Mouse (Mus musculus): Measurements from ENCODE around the gene Tmem132b.

The Tmem132b gene

GRCm38 (mm10) chr5:125683491-125683890 lies 151.9 kb downstream of the Tmem132b start:
- DNase-seq, result no peak

DNA sequence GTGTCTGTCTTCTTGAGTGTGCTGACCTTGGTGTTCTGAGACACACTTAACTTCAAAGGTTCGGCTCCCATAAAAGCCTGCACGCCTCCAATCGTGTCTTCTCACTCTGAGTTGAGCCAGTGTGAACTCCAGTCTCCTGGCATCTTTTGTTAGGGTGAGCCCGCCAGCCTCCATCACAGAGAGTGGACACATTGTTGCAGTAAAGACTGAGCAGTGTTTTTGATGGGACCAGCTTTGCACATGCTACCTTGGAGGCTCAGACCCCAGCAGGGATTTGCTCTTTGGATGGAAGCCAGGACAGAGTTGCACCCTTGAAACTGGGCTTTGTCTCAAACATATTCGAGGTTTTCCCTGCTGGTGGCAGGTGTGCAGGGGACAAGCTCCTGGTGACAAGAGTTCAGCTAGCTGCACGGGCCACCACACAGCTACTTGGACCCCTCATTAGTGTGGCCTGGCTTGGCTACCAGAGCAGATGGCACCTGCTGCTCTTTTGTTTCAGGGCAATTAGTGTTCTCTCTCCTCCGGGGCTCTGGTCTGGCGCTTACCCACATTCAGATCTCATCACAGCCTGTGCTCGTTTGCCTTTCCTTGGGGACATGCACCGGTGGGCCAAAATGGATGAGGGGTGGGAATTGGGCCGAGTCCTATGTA lies 154.2 kb downstream of the Tmem132b start:
- no peak for DNase-seq

DNA sequence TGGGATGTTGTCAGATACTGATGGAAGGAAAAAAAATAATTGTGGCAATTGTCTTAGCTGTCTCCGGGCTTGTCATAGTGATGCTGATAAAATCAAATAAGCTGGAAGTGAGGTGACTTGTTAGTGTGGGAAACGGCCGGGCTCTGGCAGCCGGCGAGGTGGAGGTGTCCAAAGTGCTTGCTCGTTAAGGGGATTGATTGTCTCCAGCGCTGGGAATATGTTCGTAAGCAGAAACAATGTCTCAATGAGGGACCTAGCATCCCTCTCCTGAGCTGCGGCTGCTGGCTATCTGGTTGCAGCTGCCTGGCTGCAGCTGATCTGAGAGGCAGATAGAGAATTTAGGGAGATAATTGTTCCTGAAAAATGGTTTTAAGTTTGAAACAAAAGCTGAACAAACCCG lies 161.0 kb downstream of the Tmem132b start:
- no peak for DNase-seq

DNA sequence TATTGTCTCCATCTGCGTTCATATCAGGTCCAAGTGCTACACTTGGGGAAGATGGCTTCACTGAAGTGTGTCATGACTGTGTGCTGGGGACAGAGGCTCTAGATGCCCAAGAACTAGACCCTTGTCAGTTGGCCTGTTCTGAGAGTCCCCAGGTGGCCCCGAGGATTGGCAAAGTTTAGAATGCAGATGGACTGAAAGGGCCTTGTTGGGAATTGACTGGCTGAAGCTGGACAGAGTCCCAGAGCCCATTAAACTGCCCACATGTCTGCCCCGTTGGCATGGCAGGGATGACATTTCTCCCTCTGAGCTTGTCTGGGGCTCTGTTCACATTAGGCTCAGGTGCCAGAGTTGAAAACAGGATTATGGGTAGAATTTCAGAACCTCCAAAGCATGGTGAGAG lies 167.8 kb downstream of the Tmem132b start:
- no peak for DNase-seq

DNA sequence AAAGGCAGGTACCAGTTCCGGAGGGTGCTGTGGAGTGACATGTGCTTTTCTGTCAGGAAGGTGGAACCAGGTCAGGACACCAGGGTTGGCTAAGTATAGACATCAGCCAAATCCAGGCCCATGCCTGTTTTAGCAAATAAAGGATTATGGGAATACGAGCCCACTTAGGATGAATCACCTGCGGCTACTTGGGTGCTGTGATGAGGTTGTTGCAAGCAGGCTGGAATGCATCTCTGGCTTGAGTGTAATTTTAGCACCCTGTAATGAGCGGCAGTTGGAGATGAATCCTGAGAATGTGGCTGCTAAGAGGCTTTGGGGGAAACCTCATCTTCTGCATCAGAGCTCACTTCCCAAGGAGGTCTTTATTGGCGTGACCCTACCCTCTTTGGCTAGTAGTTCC lies 168.7 kb downstream of the Tmem132b start:
- DNase-seq, result no peak

DNA sequence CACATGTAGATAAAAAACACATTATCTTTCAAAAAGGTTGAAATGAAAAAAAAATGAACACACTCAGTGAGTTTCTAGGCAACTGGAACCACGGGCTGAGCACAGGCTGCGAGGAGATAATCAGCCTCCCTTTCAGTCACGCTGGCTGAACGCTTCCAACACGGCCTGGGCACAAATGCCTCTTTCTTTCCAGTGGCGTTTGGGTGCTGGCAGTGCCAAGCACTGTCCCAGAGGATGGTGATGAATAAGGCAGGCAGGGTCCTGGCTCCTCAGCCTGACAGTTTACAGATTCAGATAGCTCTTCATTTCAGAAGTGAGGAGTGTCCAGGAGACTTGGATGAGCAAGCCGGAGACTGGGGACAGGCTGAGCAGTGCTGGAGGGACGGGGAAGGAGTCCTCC lies 173.8 kb downstream of the Tmem132b start:
- DNase-seq, result no peak

DNA sequence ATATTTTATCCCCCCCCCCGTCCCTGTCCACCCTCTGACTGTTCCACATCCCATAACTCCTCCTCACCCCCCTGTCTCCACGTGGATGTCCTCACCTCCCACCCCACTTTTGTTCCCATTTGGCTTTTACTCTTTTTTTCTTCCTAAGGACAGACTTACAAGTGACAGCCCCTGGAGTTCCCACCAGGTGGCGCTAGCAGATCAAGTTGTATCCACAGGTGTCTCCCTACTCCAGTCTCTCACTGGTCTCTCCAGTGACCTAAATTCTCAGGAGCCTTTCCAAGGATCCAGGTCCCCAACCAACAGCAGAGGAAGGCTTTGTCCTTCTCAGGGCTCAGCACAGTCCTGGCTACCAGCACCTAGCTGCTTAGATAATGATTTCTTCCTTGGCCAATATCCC lies 177.6 kb downstream of the Tmem132b start:
- peak; percentile 60 for DNase-seq

DNA sequence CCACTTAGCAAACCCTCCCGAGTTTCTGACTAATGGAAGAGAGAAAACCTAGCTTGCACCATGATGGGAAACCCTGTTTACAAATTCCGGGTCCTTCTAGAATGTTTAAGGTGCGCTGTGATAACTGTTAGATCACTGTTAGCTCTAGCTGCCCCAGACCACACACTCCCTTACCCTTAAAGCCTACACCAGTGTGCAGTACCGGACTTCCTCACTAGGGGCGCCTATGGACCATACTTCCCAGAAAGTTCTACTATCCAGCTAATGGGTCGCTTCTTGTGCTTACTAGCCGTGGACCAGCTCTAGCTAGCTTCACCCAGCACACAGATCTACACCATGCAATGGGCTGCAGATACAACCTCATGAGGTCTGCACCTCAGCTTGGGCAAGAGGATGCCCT lies 195.2 kb downstream of the Tmem132b start:
- DNase-seq, result no peak

- no peak for DNase-seq
Measured at GRCm38 (mm10) chr5:125727436-125727835, 195.9 kb downstream of the Tmem132b start.

- DNase-seq, result no peak
Measured at GRCm38 (mm10) chr5:125727936-125728335, 196.4 kb downstream of the Tmem132b start.

GRCm38 (mm10) chr5:125728521-125728920 lies 196.9 kb downstream of the Tmem132b start:
- DNase-seq, result no peak

- DNase-seq, result no peak
Measured at GRCm38 (mm10) chr5:125733806-125734205, 202.2 kb downstream of the Tmem132b start.

DNA sequence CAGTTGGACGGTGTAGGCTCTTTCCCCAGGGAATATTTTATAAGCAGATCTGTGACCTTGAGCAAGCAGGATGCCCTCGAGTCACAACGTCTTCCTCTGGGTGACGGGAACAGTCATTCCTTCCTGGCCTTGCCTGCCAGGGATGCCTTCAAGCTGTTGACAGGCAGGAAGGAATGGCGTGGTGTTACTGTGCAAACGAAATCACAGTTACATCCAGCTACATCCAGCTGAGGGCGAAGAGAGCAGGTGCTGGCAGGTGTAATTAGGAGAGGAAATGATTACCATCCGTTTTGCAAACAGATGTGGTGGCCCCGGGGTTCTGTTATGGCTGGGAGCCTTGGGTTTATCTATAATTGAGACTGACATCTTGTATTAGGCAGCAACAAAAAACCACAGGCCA lies 205.5 kb downstream of the Tmem132b start:
- no peak for DNase-seq

GRCm38 (mm10) chr5:125743503-125743902 lies 211.9 kb downstream of the Tmem132b start:
- no peak for DNase-seq

DNA sequence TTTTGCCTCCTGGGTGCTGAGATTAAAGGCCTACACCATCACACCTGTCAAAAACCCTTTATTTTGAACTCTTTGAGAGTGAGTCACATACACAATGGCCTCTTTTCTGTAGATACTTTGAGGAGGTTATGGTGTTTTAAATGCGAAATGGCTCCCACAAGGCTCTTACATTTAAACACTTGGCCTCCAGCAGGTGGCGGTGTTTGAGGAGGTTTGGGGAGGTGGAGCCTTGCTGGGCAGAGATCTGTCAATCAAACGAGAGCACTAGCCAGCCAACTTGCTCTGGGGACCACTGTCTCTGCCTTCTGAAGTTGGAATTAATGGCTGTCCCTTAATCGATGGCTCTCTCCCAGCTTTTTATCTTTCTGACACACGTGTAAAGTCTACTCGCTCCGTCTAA lies 214.2 kb downstream of the Tmem132b start:
- DNase-seq, result no peak

DNA sequence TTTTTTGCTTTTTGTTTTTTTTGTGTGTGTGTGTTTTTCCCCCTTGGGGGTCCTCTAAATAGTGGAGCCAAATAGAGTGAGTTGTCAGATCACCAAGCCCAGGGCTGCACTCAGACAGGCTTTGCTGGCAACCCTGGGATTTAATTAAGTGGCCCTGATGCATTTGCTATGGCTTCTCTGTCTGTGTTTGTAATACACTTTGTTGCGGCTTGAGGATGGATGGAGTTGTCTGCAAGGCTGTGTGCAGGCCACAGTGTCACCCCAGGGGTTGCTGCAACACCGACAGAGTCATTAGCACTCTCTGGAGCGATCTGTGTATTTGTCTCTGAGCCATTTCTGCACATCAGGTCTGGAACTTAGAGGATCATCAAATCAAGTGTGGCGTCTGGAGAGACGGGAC lies 219.9 kb downstream of the Tmem132b start:
- no peak for DNase-seq

DNA sequence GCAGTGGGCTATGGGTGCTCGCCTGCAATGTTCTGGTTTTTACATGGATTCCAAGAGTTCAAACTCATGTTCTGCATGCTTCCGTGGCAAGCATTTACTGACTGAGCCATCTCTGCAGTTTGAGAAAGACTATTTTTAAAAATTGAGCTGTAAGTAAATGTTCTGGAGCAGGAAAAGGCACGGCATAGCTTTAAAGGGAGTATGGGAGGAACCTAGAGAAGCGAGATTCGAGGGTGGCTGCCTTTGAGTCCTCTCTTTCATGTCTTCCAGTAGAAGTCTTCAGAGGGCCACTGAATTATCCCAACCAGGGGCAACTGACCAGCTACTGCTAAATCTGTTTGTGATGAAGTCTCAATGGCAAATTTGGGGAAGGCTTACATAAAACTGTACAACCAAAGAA lies 221.0 kb downstream of the Tmem132b start:
- DNase-seq, result no peak

GRCm38 (mm10) chr5:125756987-125757530 lies 225.5 kb downstream of the Tmem132b start:
- no peak for DNase-seq

DNA sequence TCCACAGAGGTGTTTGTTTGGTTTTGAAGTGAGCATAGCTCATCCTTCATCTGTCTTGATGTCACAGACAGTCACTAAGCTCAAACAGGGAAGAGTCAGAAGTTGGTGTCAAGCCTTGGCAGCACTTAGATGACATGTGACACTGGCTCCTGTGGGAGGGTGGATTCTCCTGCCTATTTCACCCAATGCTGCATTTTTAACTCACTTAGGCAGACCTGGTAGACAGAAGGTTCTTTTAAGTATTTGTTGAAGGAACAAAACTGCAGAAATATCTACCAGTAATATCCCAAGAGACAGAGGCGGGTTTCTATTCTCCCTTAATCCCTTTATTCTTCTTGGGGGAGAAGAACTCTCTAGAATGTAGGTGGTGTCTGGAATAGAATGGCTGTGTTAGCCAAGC lies 226.9 kb downstream of the Tmem132b start:
- no peak for DNase-seq

GRCm38 (mm10) chr5:125766941-125767340 lies 235.4 kb downstream of the Tmem132b start:
- DNase-seq, result no peak

DNA sequence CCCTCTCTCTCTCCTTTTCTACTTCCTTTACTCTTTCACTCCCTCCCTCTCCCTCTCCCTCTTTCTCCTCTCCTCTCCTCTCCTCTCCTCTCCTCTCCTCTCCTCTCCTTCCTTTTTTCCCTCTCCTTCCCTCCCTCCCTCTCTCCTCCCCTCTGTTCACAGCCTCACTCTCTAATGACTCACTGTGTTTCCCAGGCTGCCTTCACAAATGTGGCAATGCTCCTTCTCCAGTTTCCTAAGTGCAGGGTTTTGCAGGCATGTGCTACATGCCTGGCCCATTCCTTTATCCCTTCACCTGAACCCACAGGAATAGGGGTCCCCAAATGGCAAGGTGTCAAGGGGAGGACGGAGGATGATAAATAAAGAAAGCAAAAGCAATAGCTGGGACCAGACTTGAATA lies 236.4 kb downstream of the Tmem132b start:
- DNase-seq, result no peak

- no peak for DNase-seq
Measured at GRCm38 (mm10) chr5:125772238-125772637, 240.7 kb downstream of the Tmem132b start.

DNA sequence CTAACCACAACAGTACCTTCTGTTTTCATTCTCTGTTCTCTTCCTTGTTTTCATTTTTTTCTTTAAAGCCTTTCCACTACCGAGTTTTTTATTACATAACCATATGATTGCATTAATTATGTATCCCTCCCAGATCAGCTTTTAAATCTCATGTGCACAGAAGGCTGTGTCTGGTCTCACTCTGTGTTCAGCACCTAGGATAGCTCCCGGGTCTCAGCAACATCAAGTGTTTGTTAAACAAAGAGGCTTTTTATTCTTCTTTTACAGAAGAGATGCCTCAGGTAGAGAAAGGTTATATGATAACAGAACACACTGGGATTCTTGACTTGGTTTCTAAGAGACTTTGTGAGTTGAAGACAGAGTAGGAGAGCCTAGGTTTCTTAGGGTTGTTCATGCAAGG lies 241.2 kb downstream of the Tmem132b start:
- no peak for DNase-seq

DNA sequence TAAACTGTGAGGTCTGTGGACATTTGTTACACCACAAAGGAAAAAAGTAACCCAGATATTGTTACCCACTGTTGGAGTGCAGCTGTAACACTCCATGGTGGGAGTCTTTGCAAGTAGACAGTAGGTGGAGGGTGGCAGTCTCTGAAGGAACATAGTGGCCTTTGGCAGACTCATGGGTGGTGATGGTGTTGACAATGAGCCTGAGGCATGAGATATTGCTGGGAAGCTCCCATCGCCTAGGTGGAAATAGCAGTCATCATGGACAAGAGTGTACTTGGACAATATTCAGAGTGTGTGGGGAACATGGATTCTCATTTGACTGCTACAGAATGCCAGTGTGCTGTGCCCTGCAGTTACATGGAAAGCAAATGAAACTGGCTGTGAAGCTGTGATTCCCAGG lies 248.8 kb downstream of the Tmem132b start:
- no peak for DNase-seq

DNA sequence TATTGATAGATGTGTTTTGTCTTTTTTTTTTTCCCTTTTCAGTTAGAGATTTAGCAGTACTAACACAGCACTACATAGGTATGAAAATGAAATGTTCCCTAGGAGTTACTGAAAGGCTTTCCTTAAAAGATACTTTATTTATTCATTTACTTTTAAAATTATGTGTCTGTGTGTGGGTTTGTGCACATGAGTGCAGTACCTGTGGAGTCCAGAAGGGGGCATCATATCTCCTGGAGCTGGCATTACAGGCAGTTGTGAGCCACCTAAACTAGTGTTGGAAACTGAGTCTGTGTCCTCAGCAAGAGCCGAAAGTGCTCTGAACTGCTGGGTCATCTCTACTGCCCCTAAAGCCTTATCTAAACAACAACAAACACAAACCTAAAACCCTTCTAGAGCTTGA lies 261.1 kb downstream of the Tmem132b start:
- no peak for DNase-seq
